Mouse (Mus musculus) cerebellum, adult 2 months (tissue): ENCODE measurements around the gene Rasgrp1.

Experiments
- CTCF ChIP-seq: fragments of 200-500 bp; IDR thresholded peaks from 2 replicates; pipeline ENCODE4 v1.5.1; 2011; ENCODE audit warnings: low read depth, mild to moderate bottlenecking, control low read depth, low read length, moderate library complexity, borderline replicate concordance; ENCODE audit not compliant: insufficient read depth
- POLR2A ChIP-seq: fragments of 200-500 bp; IDR thresholded peaks from 2 replicates; pipeline ENCODE4 v1.6.1; 2011; ENCODE audit warnings: low read length, control low read depth, borderline replicate concordance; ENCODE audit not compliant: insufficient read depth

DNA sequence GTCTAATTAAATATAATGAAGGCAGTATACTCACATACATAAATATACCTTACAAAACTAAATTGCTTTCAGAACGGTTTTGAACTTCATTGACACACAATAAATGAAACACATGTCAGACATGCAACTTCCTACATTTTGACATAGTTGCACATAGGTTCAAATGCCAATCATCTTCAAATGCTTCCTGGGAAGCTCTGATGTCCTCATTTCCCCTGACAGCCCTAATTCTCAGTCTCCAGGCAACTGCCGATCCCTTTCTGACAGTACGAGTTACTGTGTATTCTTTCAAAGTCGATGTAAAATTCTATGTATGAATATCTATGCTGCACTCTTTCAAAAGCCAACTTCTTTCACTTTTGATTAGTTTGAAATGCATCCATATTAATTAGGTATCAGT lies 100.8 kb downstream of the Rasgrp1 start:
- TF ChIP-seq POLR2A = no peak
- no peak for TF ChIP-seq CTCF
